Mouse (Mus musculus): Measurements from ENCODE around the gene Ndufs7. TPM values are rescaled to one million over a fixed set of nuclear protein-coding genes. Genes with fewer than 3 reads are reported as not detected.
"Not testable (repeated sequence)": the region's sequence is repeated elsewhere in the genome, so short reads cannot be mapped to it uniquely, and the experiment has no call there.

Ndufs7 gene
- polyA plus RNA-seq, 1 experiment from 2014 or later: 370 TPM

GRCm38 (mm10) chr10:80248437-80248836 is 484 bp upstream of the Ndufs7 start:
- Histone ChIP-seq H3K4me2 (ENCODE audit: low read depth, low read length) (peak overlapping the region; percentile 71), H3K36me3 (ENCODE audit: control insufficient read depth, insufficient read depth, low read length) (peaks cover 25% of the 10 kb centered on the region), H3K4me3 (ENCODE audit: low read depth, low read length) (peak overlapping the region; percentile 70), H3K9ac (ENCODE audit: low read depth, low read length) (0 out of 2 replicates have a peak overlapping the region, but pooled peaks have one; percentile 19)
- H3K9me3 ChIP-seq (ENCODE audit: control insufficient read depth, low read length); DNase-seq (ENCODE audit: low spot score); H3K27me3 ChIP-seq (replicated peaks; ENCODE audit: control insufficient read depth, insufficient read depth, low read length); H3K27ac ChIP-seq (replicated peaks; ENCODE audit: low read depth, low read length); ATAC-seq (ENCODE audit: low read depth); H3K4me1 ChIP-seq (ENCODE audit: control insufficient read depth, insufficient read depth, low read length): not testable (repeated sequence)
- 49% methylated on average over 3 of the region's 3 CpGs for WGBS

- DNase-seq (ENCODE audit: low spot score): no peak
- H3K27ac ChIP-seq (replicated peaks; ENCODE audit: low read depth, low read length): no peak overlapping the region
- H3K4me1 ChIP-seq (ENCODE audit: control insufficient read depth, insufficient read depth, low read length): peaks cover 5% of the 10 kb centered on the region; the same call in 1 of the 2 replicates
- H3K27me3 ChIP-seq (replicated peaks; ENCODE audit: control insufficient read depth, insufficient read depth, low read length): no peaks in the 10 kb centered on the region
- H3K4me2 ChIP-seq (ENCODE audit: low read depth, low read length): peak overlapping the region; percentile 71
- peaks cover 29% of the 10 kb centered on the region for H3K36me3 ChIP-seq (ENCODE audit: control insufficient read depth, insufficient read depth, low read length)
- WGBS: 26% methylated on average over 2 of the region's 2 CpGs
- peak overlapping the region; percentile 70 for H3K4me3 ChIP-seq (ENCODE audit: low read depth, low read length)
- no peaks in the 10 kb centered on the region for H3K9me3 ChIP-seq (ENCODE audit: control insufficient read depth, low read length)
- no peak for ATAC-seq (ENCODE audit: low read depth)
- H3K9ac ChIP-seq (ENCODE audit: low read depth, low read length): peak overlapping the region; percentile 71
Observed at GRCm38 (mm10) chr10:80250059-80250458, 1.1 kb downstream of the Ndufs7 start.

- DNase-seq (ENCODE audit: low spot score) (no peak), ATAC-seq (ENCODE audit: low read depth) (no peak)
- Histone ChIP-seq H3K27ac (replicated peaks; ENCODE audit: low read depth, low read length) (no peak overlapping the region), H3K36me3 (ENCODE audit: control insufficient read depth, insufficient read depth, low read length) (peaks cover 34% of the 10 kb centered on the region), H3K4me2 (ENCODE audit: low read depth, low read length) (no peak overlapping the region; the same call in 1 of the 2 replicates), H3K4me3 (ENCODE audit: low read depth, low read length) (peak overlapping the region; percentile 70; the same call in 1 of the 2 replicates), H3K4me1 (ENCODE audit: control insufficient read depth, insufficient read depth, low read length) (0 out of 2 replicates have a peak, but pooled peaks cover 2% of the 10 kb centered on the region), H3K9ac (ENCODE audit: low read depth, low read length) (no peak overlapping the region), H3K27me3 (replicated peaks; ENCODE audit: control insufficient read depth, insufficient read depth, low read length) (no peaks in the 10 kb centered on the region), H3K9me3 (ENCODE audit: control insufficient read depth, low read length) (no peaks in the 10 kb centered on the region)
- 80% methylated on average over 4 of the region's 4 CpGs for WGBS
Observed at GRCm38 (mm10) chr10:80250573-80250972, 1.7 kb downstream of the Ndufs7 start.

GRCm38 (mm10) chr10:80252011-80252410 is 3.1 kb downstream of the Ndufs7 start:
- Histone ChIP-seq H3K9me3 (ENCODE audit: control insufficient read depth, low read length) (no peaks in the 10 kb centered on the region), H3K4me3 (ENCODE audit: low read depth, low read length) (no peak overlapping the region), H3K36me3 (ENCODE audit: control insufficient read depth, insufficient read depth, low read length) (peaks cover 48% of the 10 kb centered on the region), H3K27me3 (replicated peaks; ENCODE audit: control insufficient read depth, insufficient read depth, low read length) (no peaks in the 10 kb centered on the region), H3K4me1 (ENCODE audit: control insufficient read depth, insufficient read depth, low read length) (0 out of 2 replicates have a peak, but pooled peaks cover 2% of the 10 kb centered on the region), H3K27ac (replicated peaks; ENCODE audit: low read depth, low read length) (no peak overlapping the region), H3K4me2 (ENCODE audit: low read depth, low read length) (no peak overlapping the region), H3K9ac (ENCODE audit: low read depth, low read length) (no peak overlapping the region)
- no peak for DNase-seq (ENCODE audit: low spot score)
- no peak for ATAC-seq (ENCODE audit: low read depth)

- ATAC-seq (ENCODE audit: low read depth) (no peak), DNase-seq (ENCODE audit: low spot score) (no peak)
- 93% methylated on average over 11 of the region's 11 CpGs for WGBS
- H3K27ac ChIP-seq (replicated peaks; ENCODE audit: low read depth, low read length): no peak overlapping the region
- no peaks in the 10 kb centered on the region for H3K27me3 ChIP-seq (replicated peaks; ENCODE audit: control insufficient read depth, insufficient read depth, low read length)
- H3K4me3 ChIP-seq (ENCODE audit: low read depth, low read length): no peak overlapping the region
- 0 out of 2 replicates have a peak, but pooled peaks cover 2% of the 10 kb centered on the region for H3K4me1 ChIP-seq (ENCODE audit: control insufficient read depth, insufficient read depth, low read length)
- no peaks in the 10 kb centered on the region for H3K9me3 ChIP-seq (ENCODE audit: control insufficient read depth, low read length)
- H3K9ac ChIP-seq (ENCODE audit: low read depth, low read length): no peak overlapping the region
- no peak overlapping the region for H3K4me2 ChIP-seq (ENCODE audit: low read depth, low read length)
- H3K36me3 ChIP-seq (ENCODE audit: control insufficient read depth, insufficient read depth, low read length): peaks cover 53% of the 10 kb centered on the region
Observed at GRCm38 (mm10) chr10:80252493-80253274, 3.8 kb downstream of the Ndufs7 start.

DNA sequence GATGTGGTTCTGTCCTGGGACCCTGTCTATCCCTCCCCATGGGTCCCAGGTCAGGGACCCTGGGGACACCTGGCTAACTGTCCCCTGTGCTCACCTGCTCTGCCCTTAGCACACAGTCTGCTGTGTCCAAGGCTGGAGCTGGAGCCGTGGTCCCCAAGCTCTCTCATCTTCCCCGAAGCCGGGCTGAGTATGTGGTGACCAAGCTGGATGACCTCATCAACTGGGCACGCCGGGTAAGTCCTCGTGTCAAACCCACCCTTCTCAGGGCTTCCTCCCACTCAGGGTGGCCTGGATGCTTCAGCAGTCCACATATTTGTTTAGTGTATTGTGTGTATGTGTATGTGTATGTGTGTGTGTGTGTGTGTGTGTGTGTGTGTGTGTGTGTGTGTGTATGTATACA is 4.6 kb downstream of the Ndufs7 start:
- Histone ChIP-seq H3K27me3 (replicated peaks; ENCODE audit: control insufficient read depth, insufficient read depth, low read length) (no peaks in the 10 kb centered on the region), H3K36me3 (ENCODE audit: control insufficient read depth, insufficient read depth, low read length) (peaks cover 62% of the 10 kb centered on the region), H3K4me3 (ENCODE audit: low read depth, low read length) (no peak overlapping the region), H3K4me1 (ENCODE audit: control insufficient read depth, insufficient read depth, low read length) (0 out of 2 replicates have a peak, but pooled peaks cover 2% of the 10 kb centered on the region), H3K9ac (ENCODE audit: low read depth, low read length) (no peak overlapping the region; the same call in 1 of the 2 replicates), H3K27ac (replicated peaks; ENCODE audit: low read depth, low read length) (no peak overlapping the region), H3K4me2 (ENCODE audit: low read depth, low read length) (no peak overlapping the region), H3K9me3 (ENCODE audit: control insufficient read depth, low read length) (no peaks in the 10 kb centered on the region)
- DNase-seq (ENCODE audit: low spot score): no peak
- no peak for ATAC-seq (ENCODE audit: low read depth)
- WGBS: 82% methylated on average over 6 of the region's 6 CpGs

GRCm38 (mm10) chr10:80254331-80255297 is 5.7 kb downstream of the Ndufs7 start:
- H3K9me3 ChIP-seq (ENCODE audit: control insufficient read depth, low read length): no peaks in the 10 kb centered on the region
- H3K27me3 ChIP-seq (replicated peaks; ENCODE audit: control insufficient read depth, insufficient read depth, low read length): no peaks in the 10 kb centered on the region
- H3K27ac ChIP-seq (replicated peaks; ENCODE audit: low read depth, low read length): no peak overlapping the region
- no peak for DNase-seq (ENCODE audit: low spot score)
- ATAC-seq (ENCODE audit: low read depth): no peak
- H3K4me1 ChIP-seq (ENCODE audit: control insufficient read depth, insufficient read depth, low read length): peaks cover 5% of the 10 kb centered on the region
- whole genome bisulfite sequencing: 94% methylated on average over 22 of the region's 26 CpGs
- H3K4me2 ChIP-seq (ENCODE audit: low read depth, low read length): no peak overlapping the region
- no peak overlapping the region for H3K9ac ChIP-seq (ENCODE audit: low read depth, low read length)
- H3K4me3 ChIP-seq (ENCODE audit: low read depth, low read length): no peak overlapping the region
- peaks cover 66% of the 10 kb centered on the region for H3K36me3 ChIP-seq (ENCODE audit: control insufficient read depth, insufficient read depth, low read length)

GRCm38 (mm10) chr10:80255881-80256535 is 7.1 kb downstream of the Ndufs7 start:
- DNase-seq (ENCODE audit: low spot score) (no peak), ATAC-seq (ENCODE audit: low read depth) (no peak)
- H3K9ac ChIP-seq (ENCODE audit: low read depth, low read length): no peak overlapping the region
- peaks cover 66% of the 10 kb centered on the region for H3K36me3 ChIP-seq (ENCODE audit: control insufficient read depth, insufficient read depth, low read length)
- no peak overlapping the region for H3K27ac ChIP-seq (replicated peaks; ENCODE audit: low read depth, low read length)
- H3K4me1 ChIP-seq (ENCODE audit: control insufficient read depth, insufficient read depth, low read length): peaks cover 10% of the 10 kb centered on the region
- H3K4me2 ChIP-seq (ENCODE audit: low read depth, low read length): no peak overlapping the region
- H3K27me3 ChIP-seq (replicated peaks; ENCODE audit: control insufficient read depth, insufficient read depth, low read length): no peaks in the 10 kb centered on the region
- H3K9me3 ChIP-seq (ENCODE audit: control insufficient read depth, low read length): no peaks in the 10 kb centered on the region
- H3K4me3 ChIP-seq (ENCODE audit: low read depth, low read length): no peak overlapping the region
- WGBS: 88% methylated on average over 5 of the region's 5 CpGs

All from embryonic facial prominence, embryonic 14.5 days (tissue).